Mouse (Mus musculus): ENCODE data around the gene Myo18a.

The Myo18a gene

DNA sequence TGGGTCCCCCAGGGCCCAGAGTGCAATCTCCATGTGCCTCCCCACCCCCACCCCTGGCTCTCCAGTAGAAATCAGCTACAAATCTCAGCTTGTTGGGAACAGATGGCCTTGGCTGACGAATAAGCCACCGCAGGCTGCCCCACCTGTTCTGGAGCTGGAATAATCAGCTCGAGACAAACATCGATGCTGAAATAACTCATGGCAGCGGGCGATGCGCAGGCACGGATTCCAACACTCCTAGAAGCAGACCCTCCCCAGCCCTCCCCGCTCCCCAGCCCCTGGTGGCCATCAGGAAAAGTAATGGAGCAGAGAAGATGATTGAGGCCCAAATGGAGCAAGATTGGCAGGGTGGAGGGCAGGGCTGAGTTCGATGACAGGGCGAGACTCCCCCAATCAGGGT is 109.2 kb downstream of the Myo18a start:
- DNase-seq (ENCODE audit: low spot score in 2 of 2) = no peak

DNA sequence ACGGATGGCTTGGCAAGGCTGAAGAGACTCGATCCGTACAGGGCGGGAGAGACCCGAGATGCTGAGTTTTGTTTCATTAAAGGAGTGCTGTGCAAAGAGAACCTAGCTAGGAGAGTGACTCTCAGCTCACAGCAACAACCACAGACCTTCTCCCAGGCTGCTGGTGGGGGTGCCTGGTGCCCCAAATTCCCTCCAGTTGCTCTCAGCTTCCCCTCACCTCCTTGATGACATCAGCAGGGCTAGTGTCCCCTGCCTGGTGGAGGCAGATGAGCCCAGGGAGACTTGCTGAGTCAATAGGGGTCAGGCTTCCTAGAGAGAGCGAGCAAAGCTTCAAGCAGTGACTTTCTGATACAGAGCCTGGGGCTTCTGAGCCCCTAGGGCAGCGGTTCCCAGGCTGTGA is 109.6 kb downstream of the Myo18a start:
- DNase-seq (ENCODE audit: low spot score in 2 of 2) = no peak

DNA sequence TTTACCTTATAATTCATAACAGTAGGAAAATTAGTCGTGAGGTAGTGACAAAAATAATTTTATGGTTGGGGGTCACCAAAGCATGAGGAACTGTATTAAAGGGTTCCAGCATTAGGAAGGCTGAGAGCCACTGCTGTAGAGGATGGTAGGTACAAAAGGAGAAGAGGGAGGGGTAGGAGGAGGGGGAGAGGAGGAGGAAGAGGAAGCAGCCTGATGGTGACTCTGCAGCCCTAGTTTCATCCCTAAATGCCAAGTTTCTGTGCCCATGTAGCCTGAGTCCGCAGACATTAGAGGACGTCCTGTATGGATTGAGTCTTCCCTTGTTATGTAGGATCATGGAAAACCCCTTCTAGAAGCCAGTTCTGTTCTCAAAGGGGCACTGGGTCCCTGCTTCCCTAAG is 110.1 kb downstream of the Myo18a start:
- no peak for DNase-seq (ENCODE audit: low spot score in 2 of 2)

DNA sequence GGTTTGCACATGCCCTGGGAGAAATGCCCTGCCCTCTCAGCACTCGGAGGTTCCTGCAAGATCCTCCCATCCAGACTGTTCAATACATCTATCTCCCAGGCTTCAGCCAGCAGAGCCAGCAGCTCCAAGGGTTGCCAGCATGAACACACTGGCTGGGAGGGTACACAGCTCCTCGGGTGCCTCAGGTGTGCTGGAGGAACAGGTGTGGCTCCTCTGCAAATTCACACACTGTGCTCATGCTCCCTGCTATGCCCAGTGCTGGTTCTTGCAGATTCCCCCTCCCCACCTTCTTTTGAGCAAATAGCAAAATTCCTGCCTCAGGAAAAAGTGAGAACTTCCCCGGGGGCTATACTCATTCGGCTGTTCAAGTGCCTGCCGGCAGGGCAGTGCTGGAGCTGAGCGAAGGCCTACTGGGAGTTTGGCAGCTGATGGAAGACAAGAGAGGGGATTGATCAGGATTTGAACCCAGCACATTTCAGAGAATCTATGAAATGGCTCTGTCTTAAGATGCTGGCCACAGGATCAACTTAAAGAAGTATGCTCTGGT is 111.7 kb downstream of the Myo18a start:
- DNase-seq (ENCODE audit: low spot score in 2 of 2) = no peak

DNA sequence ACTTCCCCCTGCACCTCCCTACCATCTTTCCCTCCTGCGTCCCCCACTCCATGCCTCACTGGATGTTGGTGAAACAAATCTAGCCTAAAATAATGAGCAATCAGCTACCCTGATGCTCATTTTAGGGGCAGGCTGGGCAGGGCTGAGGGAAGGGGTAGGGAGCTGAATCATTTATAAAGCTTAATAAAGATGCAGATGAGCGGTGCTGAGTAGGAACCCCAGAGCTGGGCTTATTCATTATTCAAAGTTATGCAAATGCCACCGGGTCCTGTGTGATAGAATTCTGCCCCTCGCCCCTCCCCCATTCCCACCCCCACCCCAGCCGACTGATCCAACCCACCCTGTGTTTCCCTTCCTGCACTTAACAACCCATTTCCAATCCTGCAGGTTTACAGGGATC is 112.2 kb downstream of the Myo18a start:
- DNase-seq (ENCODE audit: low spot score in 2 of 2) = no peak

DNA sequence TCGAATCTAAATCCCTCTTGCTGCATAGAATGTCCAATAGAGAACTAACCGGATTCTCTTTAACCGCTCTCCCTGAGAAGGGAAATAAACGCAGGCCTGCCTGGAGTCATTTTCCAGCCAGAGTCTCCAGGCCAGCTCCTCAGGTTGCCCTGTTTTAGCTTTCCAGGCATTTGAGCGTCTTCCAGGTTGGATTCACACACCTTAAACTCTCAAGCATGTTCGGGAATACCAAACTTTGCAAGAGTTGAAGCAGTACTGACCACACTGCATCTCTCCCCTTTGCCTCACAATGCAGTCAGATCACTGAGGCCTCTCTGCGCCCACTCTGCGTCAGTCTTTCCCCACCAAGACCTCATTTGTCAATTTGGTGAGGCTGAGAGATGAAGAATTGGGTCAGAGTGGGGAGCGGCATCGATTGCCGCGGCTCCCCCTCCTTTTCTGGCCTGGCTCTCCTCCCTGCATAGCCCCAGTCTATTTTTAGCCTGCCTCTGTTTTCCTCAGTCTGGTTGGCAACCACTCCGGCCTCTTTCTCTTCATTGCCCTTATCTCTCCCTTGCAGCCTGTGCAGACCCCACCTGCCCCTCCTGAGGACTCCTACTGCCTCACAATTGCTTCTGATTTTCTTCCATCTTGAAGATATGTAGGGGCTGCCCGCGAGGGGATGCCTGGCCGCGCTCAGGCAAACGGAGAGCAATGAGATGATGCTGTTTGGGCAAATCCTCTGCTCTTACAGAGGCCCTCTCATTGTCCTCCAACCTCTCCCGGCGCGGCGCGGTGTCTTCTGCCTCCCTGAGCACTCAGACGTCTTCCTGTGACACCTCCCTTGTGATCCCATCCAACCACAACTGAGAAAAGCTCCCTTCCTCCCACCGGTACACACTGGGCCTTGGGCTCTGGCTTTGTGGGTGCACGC is 113.1 kb downstream of the Myo18a start:
- DNase-seq (ENCODE audit: low spot score in 2 of 2) = no peak

DNA sequence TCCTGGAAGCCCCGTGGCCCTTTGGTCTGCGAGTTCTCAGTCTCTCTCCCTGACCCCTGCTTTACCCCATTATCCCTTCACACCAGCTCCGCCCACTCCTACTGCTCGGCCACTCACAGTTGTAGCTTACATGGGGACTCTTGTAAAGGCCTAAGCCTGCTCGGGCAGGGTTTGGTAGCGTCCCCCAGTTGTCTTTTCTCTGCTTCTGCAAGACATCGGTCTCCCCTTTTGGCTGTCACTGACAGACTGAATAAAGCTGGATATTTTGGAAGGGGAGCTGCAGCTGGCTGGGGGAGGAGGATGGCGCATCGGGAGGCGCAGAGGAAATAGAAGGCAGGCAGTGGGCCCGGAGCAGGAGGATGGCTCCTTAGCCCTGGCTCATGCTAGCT is 113.7 kb downstream of the Myo18a start:
- DNase-seq (ENCODE audit: low spot score in 2 of 2) = no peak

DNA sequence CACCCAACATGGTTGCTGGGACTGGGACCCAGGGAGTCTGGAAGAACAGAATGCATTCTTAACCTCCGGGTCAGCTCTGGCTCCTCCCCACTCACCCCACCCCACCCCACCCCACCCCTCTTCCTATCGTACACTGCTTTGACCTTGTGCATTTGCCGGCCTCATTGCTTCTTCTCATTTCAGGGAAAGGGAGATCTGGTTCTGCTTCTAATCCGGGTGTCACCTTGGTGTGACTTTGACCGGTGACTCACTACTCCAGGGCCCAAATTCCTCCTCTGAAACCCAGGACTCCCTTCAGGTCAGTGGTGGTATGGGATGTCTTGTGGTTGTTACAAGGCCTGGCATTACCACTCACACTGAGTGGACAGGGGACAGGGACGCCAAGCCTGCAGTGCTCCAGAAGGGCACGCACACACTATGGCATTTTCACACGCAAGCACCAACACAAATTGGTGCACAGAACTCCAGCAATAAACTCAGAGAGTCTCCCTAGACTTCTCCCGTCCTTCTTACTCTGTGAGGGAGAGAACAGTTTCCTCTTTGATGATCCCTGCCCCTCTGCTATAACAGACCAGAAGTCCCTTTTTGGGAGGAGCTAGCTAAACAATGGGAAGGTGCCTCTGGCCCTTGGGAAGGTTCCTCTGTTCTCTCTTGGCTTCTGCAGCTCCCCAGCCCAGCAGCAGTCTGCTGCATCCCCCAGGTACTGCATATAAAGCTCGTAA is 121.6 kb downstream of the Myo18a start:
- no peak for DNase-seq (ENCODE audit: low spot score in 2 of 2)

DNA sequence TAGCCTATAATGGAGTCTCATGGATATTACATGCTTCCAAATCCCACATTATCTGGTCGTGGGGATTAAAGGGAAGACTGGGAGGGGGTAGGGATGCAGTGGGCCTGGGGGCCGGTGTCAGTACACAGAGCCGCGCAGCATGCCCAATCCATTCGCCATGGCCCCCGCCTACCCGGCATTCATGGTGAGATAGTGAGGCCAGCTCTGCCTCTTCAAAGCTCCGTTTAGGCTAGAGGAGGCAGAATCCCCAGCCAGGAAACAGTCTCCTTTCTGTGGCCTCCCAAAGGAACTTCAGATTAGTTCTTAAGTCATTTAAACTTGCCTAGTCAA is 122.2 kb downstream of the Myo18a start:
- DNase-seq (ENCODE audit: low spot score in 2 of 2) = no peak

DNA sequence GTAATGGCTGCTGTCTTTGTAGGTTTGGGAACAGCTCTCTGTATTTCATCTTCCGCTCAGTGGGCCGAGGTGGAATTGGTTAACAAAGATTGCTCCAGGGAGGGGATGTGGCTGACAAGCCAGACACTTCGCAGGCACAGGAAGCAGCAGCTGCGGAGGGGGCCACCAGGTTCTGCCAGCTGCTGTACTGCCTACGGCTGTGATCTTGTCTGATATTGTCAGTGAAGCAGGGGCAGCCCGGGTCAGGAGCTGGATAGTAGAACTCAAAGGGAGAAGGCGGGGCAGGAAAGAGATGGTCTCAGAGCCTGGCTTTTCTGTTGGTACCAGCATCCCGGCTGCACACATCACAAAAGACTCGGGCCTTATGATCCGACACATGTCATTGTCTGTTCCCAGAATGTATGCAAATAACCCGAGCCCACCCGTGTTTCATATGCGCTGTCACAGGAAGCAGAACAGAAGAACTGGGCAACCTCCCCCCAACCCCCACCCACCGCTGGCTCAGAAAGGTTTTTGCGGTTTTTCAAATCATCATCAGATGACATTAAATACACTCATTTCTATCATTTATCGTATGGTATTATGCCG is 124.4 kb downstream of the Myo18a start:
- no peak for DNase-seq (ENCODE audit: low spot score in 2 of 2)

DNA sequence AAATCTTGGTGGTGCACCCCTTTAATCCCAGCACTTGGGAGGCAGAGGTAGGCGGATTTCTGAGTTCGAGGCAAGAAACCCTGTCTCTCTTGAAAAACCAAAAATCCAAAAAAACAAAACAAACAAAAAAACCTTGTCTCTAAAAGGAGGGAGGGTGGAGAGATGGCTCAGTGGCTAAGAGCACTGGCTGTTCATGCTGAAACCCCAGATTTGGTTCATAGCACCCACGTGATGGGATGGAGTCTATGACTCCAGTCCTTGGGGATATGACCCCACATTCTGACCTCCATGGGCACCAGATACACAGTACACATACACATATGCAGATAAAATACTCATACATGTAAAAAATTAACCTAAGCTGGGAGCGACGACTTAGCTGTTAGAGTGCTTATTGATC is 125.8 kb downstream of the Myo18a start:
- no peak for DNase-seq (ENCODE audit: low spot score in 2 of 2)

DNA sequence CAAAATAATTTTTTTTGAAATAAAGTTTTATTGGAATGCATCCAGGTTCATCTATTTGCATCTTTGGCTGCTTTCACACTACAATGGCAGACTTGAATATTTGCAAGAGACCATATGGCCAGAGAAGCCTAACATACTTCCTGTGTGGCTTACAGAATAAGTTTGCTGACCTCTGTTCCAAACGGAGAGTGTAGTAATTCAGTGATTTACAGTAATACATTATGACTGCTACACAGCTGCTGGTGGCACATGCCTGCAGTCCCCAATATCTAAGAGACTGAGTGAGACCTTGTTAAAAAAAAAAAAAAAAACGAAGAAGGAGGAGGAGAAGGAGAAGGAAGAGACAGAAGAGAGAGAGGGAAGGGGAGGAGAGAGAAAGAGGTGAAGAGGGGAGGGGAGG is 126.4 kb downstream of the Myo18a start:
- no peak for DNase-seq (ENCODE audit: low spot score in 2 of 2)

DNA sequence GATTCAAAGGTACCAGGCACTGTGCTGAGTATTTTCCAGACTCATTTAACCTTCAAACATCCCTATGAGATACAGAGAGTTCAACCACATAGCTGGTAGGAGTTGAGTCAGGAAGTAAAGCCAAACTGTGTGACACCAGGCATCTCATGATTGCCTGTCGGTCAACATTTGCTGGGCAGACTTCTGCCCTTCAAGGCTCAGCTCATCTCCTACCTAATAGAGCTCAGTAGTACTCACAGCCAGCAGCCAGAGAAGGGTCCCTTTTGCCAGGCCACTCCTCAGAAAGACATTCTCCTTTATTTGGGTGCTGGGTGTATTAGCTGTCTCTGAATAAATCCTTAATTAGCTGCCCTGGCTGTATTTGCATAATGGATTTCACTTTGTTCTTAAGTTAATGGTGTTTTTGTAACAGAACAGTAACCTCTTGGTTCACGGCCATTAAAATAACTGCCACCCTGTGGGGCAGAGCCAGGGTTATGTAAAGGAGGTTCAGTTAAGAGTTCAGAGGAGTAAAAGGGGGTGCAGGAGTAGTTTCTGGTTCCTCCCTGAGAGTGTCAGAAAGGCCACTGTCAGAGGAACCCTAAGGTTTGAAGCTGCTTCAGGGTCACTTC is 127.7 kb downstream of the Myo18a start:
- no peak for DNase-seq (ENCODE audit: low spot score in 2 of 2)

DNA sequence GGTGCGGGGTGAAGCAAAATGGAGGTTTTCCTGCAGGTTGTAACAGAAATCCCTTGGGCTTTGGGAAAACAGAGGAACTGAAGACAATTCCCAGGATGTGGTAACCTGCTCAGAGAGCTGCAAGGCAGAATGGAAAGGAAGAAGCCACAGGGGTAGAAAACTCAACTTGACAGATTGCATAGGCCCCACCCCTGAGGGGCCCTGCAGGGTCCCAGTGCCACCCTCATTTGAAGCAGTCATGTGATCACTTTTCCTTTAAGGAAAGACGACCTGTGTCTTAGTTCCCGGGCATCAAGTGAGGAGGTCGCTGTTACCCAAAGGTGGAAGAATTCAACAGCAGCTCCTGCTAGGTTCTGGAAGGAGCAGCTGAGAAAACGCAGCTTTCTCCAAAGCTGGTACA is 129.8 kb downstream of the Myo18a start:
- no peak for DNase-seq (ENCODE audit: low spot score in 2 of 2)

DNA sequence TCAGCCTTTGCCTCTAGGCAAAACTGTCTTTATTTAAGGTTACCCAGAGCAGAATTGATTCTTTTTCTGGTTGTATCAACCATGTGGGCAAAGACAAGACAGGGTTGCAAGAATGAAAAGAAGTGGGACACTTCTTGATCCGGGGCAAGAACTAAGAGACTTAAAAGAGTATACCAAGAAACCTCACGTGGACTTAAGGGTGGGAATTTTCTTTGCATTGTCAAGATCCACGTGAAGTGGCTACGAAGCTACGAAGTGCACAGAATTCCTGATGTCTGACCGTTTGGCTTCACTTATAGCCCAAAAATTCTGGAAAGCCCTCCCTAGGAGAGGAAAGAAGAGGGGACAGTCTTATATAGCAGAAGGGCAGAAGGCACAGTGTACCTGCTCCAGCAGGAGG is 130.2 kb downstream of the Myo18a start:
- DNase-seq (ENCODE audit: low spot score in 2 of 2) = no peak

DNA sequence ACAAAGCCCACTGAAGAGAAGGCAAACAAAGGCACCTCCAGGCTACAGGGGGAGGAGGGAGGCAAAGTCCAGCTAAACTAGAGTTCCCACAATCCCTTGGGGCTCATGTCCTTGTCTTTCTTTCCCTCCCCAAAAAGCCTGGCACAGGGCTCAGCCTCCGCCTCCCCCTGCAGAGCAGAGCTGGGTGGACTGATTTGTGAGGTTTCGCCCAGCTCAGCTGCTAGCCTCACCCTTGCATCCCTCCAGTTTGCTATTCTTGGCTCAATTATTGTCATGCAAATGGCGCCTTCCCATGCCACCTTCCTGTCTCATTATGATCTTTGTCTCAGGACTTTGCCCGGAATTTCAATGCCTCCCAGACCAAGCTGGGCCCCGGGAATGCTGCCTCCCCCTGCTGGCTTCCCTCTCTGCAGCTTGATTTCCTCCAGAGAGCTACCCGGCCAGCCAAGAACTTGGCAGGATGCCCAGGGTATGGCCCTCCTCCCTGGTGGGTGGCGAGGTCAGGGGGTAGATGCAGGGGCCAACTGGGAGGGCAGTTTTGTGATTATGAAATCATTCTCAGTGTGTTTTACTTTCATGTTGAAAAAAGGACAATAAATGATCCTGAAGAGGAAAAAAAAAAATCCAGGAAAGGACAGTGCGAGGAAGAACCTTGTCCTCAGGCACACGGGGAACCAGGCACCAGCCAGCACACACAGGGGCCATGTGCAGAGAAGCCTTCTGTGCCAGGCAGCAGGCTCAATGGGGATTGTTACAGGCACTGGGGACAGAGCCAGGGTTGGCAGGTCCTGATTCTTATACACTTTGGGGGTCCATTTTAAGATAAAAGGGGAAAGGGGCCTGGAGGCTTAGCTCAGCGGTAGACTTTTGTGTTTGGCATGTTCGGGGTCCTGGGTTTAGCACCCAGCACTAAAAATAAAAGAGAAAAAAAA is 131.0 kb downstream of the Myo18a start, which contains the start of gene Pipox:
TSS of gene Pipox (minus strand) at position 310 of the 932 bp plus-strand sequence.
- peak; percentile 51 to 88 for DNase-seq (ENCODE audit: low spot score in 2 of 2)

DNA sequence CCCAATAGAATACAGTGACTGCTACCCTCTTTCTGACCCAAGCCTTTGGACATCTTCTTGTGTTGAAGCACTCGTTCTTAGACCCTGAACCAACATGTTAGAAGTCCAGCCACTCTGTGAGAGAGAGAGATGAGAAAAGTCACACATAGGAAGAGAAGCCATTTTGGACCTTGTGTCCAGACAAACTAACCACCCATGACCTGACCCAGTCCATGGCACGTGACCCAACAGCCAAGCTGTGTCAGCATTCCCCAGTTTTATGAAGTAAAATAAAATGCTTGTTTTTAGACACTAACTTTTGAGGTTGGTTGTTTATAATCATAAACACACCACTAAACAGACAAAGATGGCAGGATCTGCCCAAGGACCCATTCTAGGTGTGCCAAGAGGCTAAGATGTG is 131.9 kb downstream of the Myo18a start:
- no peak for DNase-seq (ENCODE audit: low spot score in 2 of 2)

DNA sequence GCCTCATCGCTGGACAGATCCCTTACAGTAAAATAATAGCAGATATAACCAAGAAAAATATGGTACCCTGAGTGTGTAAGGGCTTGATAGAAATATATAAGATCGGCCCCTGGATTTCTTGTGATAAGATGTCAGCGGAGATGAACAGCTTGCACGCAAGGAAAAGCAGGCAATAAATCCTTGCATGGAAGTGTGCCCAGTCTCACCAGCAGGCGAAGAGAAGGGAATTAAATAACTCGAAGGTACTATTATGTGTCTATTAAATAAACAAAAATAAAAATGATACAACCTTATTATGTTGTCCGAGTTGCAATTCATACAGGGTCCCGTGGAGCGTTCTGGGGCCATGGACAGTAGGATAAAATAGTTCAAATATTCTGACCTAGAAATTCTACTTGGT is 133.0 kb downstream of the Myo18a start:
- no peak for DNase-seq (ENCODE audit: low spot score in 2 of 2)

DNA sequence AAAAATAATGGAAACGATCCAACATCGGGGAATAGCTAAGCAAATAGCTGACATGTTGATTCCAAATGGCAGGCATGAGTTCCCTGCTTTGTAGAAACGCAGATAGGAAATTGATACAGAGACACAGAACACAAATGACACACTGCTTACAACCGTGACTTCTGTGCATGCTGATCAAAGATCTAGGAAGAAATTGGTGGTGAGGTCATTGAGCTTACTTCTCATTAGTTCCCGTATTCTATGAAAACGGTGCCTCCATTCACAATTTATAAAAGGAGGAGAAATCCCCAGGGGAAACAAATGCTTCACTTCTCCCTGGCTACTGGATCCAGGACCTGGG is 133.4 kb downstream of the Myo18a start:
- no peak for DNase-seq (ENCODE audit: low spot score in 2 of 2)

DNA sequence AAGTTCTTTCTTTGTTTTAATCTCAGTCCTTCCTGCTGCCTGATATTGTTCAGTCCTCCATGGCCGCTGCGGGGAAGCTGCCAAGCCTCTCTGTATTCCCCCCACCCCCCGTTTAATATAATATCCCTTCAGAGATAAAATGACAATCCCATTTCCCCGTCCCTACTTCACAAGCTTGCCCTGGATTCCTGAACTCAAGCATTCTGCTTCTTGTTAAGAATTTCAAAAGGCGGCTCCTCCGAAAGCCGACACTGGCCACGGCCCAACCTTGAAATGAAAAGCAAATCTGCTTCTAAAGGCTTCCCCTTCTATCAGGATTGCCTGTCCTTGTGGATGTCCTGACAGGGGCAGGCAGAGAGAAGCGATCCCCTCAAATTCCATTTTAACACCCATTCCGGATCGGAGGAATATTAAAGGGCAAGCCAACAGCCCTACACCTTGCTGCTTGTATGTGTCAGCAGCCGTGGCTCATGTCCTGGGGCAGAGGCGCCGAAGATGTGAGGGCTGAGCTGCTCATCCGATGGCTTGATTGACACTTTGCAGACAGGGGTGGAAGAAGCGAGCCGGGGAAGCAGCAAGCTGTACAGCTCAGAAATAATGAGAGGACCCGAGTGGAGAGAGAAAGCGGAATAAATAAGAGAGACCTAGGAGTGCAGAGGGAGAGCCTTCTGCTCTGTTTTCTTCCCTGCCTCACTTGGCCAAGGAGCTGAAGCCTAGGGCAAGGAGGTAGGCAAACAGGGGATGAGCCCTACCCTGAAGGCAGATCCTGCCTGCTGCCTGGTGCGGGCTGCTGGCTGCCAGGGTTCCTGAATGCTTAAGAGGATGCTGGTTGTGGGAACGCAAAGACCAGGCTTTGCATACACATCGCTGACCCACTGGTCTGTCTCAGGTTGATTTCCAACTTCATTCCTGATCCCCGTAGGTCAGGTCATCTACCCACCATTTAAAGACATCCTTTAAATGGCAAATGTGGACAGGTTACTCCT is 134.1 kb downstream of the Myo18a start:
- DNase-seq (ENCODE audit: low spot score in 2 of 2) = no peak
